Mouse (Mus musculus) lung, adult 2 months (tissue): ENCODE measurements at regions not wholly inside any gene's neighbourhood (a gene's known extent, or its start where the extent isn't known, plus 50 kb on each side); places are given as distances from the start of the nearest gene placed in this dataset.

Source experiments
- DNase-seq: peaks from one replicate; pipeline ENCODE4 v3.0.0; 2022
- H3K4me1 ChIP-seq: fragments of 200-500 bp; 2 replicates; pipeline ENCODE4 v1.6.1; 2011; ENCODE audit warnings: low read length; ENCODE audit not compliant: control insufficient read depth, insufficient read depth
- H3K4me3 ChIP-seq: fragments of 200-500 bp; replicated peaks from 2 replicates; pipeline ENCODE3; 2011; ENCODE audit warnings: low read depth, mild to moderate bottlenecking, control low read depth, low read length; ENCODE audit errors: extremely low read depth
- CTCF ChIP-seq: fragments of 200-500 bp; IDR thresholded peaks from 2 replicates; pipeline ENCODE4 v1.5.1; 2011; ENCODE audit warnings: mild to moderate bottlenecking, low read length, control low read depth; ENCODE audit not compliant: insufficient read depth
- POLR2A ChIP-seq: fragments of 200-500 bp; IDR thresholded peaks from 2 replicates; pipeline ENCODE4 v1.6.1; 2011; ENCODE audit warnings: low read depth, mild to moderate bottlenecking, control low read depth, low read length, borderline replicate concordance; ENCODE audit errors: extremely low read depth
- WGBS: fragments of 180-500 bp; shearing (Covaris S2); methylation state at CpG from one replicate; pipeline ENCODE4 v1.1.7; 2018; 5-methylcytosine and 5-hydroxymethylcytosine counted together

DNA sequence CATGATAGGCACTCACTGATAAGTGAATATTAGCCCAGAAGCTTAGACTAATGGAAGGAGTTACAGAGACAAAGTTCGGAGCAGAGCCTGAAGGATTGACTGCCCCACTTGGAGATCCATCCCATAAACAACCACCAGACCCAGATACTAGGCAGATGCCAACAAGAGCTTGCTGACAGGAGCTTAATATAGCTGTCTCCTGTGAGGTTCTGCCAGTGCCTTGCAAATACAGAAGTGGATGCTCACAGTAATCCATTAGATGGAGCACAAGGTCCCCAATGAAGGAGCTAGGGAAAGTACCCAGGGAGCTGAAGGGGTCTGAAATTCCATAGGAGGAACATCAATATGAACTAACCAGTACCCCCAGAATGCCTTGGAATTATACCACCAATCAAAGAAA, 252.8 kb upstream of the Lrtm1 start:
- no peak for TF ChIP-seq CTCF
- TF ChIP-seq POLR2A = no peak
- no peak for DNase-seq
- WGBS = 81% methylated on average over 1 of the region's 1 CpGs
- Histone ChIP-seq H3K4me3 (no peak overlapping the region), H3K4me1 (no peaks in the 10 kb centered on the region)

DNA sequence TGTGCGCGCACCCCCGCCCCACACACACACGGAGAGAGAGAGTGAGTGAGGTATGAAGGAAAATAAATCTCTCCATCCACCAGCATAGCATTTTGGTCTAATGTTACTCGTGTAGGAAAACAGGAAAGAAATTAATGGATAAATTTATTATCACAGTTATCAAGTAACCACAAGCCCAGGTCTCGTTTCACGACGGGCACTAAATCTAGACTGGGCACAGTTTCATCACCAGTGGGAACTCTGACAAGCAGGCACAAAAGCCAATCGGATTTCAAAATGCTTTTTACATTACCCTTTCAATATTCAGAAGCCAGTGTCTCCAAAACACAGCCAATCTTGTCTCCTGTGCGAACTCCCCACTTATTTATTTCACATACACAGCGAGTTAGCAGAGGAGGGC, 244.9 kb upstream of the Lrtm1 start:
- no peak for TF ChIP-seq POLR2A
- no peak for TF ChIP-seq CTCF
- no peak overlapping the region for H3K4me3 ChIP-seq
- DNase-seq = no peak
- 78% methylated on average over 11 of the region's 11 CpGs for WGBS
- no peaks in the 10 kb centered on the region for H3K4me1 ChIP-seq

DNA sequence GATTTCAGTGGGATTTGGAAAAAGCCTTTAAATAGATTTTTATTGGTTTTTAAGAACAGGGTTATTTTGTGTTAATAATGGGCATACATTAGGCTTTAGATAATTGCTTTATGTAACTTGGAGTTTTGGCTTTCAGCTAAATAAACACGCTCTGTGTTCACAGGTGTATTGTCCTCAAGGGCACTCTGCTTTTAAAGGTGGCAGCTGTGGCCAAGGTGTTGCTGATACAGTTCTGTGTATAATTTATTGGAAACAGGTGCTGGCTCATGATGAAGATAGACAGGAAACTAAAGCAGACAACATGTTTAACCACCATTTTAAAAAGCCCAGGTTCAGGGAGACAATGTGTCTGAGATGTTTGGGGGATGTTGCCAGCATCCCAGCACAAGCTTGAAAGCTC, 242.3 kb upstream of the Lrtm1 start:
- Histone ChIP-seq H3K4me1 (no peaks in the 10 kb centered on the region), H3K4me3 (no peak overlapping the region)
- TF ChIP-seq CTCF (no peak), POLR2A (no peak)
- WGBS = 69% methylated on average over 1 of the region's 1 CpGs
- DNase-seq = no peak

DNA sequence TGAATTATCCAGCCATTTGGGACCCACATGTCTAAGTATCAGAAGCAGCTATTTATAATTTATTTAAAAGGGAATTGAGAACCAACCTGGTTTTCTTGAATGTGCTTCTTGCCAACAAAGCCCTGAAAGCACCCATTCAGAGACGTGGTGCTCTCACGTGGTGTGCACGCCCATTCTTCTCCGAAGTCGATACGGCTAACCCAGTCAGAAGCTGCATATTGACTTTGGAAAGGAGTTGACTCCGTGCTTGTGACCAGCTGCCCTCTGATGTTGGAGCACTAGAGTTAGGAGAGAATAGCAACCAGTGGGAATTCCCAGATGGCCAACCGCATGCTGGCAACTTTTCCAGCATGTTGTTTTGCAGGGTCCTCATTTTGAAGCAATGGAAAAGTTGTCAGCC, 240.2 kb upstream of the Lrtm1 start:
- no peak for DNase-seq
- no peaks in the 10 kb centered on the region for H3K4me1 ChIP-seq
- TF ChIP-seq CTCF (no peak), POLR2A (no peak)
- 85% methylated on average over 8 of the region's 8 CpGs for WGBS
- no peak overlapping the region for H3K4me3 ChIP-seq

DNA sequence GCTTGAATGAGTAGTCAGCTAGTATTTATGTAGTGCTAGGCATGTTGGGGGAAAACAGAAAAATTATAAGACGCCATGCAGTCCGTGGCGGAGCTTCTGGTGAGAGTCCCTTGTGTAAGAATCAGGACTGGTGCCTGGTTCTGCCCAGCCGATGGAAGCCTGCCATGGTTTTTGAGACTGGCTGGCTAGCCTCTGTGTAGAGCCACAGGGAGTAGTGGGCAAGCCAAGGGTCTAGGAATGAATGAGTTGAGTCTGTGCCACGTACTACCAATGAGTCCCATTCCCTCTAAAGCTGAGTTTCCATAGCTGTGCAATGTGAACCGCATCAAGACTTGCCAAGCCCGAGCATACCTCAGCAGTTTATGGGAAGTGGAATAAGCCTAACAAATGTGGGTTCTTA, 236.3 kb upstream of the Lrtm1 start:
- no peak for TF ChIP-seq CTCF
- TF ChIP-seq POLR2A = no peak
- no peak for DNase-seq
- WGBS = 88% methylated on average over 7 of the region's 7 CpGs
- H3K4me3 ChIP-seq = no peak overlapping the region
- no peaks in the 10 kb centered on the region for H3K4me1 ChIP-seq

GRCm38 (mm10) chr14:28784106-28784633, 233.8 kb upstream of the Lrtm1 start:
- TF ChIP-seq POLR2A (no peak), CTCF (no peak)
- no peak for DNase-seq
- WGBS = 77% methylated on average over 6 of the region's 6 CpGs
- Histone ChIP-seq H3K4me3 (no peak overlapping the region), H3K4me1 (no peaks in the 10 kb centered on the region)

DNA sequence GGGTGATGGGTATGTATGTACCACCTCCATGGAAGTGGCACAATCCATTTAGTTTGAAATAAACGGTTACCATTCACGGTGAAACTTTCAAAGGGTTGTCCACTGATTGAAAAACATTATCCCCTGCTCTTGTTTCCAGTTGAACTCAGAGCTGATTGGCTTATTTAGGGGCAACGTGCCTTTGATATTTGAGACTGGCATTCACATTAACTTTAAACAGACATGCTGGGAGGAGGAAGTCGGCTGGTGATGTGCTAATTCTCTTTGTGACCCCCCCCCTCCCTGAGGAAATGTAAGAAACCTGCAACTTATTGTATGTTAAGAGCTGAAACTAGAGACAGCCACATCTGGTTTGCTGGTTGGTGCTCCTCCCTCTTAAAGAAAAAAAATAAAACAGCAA, 219.7 kb upstream of the Lrtm1 start:
- 4% methylated on average over 4 of the region's 4 CpGs for WGBS
- no peak for DNase-seq
- Histone ChIP-seq H3K4me1 (no peaks in the 10 kb centered on the region), H3K4me3 (no peak overlapping the region)
- TF ChIP-seq POLR2A = no peak

- DNase-seq = no peak
- no peak for TF ChIP-seq CTCF
- TF ChIP-seq POLR2A = no peak
Observed at GRCm38 (mm10) chr14:28801681-28802080, 216.3 kb upstream of the Lrtm1 start.

GRCm38 (mm10) chr14:28802126-28802525, 215.9 kb upstream of the Lrtm1 start:
- WGBS = 78% methylated on average over 5 of the region's 5 CpGs
- no peak overlapping the region for H3K4me3 ChIP-seq
- TF ChIP-seq CTCF (no peak), POLR2A (no peak)
- no peak for DNase-seq
- no peaks in the 10 kb centered on the region for H3K4me1 ChIP-seq

More at GRCm38 (mm10) chr14:28801681-28802080, 216.3 kb upstream of the Lrtm1 start:
- H3K4me1 ChIP-seq = no peaks in the 10 kb centered on the region
- H3K4me3 ChIP-seq = no peak overlapping the region
- WGBS = 57% methylated on average over 4 of the region's 4 CpGs

DNA sequence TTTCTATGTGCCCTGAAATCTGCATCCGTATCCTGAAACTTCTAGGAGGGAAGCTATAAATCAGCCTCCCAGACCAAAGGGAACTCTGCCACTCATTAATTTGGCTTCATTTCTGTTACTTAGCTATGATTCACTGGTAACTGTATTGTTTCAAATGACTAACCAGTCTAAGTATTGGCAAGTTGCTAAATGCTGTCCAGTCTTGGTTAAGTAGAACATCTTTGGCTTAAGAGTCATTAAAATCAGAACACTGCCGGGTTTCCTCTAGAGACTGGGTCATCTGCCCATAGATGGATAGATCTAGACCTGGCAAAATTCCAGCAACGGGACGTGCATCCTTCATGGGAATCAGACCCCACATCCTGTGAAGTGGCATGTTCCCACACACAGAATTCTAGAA, 209.9 kb upstream of the Lrtm1 start:
- TF ChIP-seq CTCF (no peak), POLR2A (no peak)
- WGBS = 60% methylated on average over 4 of the region's 4 CpGs
- H3K4me3 ChIP-seq = no peak overlapping the region
- H3K4me1 ChIP-seq = no peaks in the 10 kb centered on the region
- no peak for DNase-seq
